In genomic region chr1:54960613-54961165, GRCm38 (mm10) we compare ENCODE assay signal across 27 mouse cellular contexts. TPM values are rescaled to one million over a fixed set of nuclear protein-coding genes. Genes with fewer than 3 reads are reported as not detected.
DNase-seq lines count a peak whose midpoint lies in the region; ATAC-seq lines count a peak whose summit lies in the region.
"Had no signal": no experiment of that assay in that cellular context is flagged by ENCODE, and none has a peak within 500 bp of the region (broad histone marks: within the 10 kb centered on the region; RNA-seq: fewer than 3 reads in every experiment).

No protein-coding gene starts in this region.

- H3K4me3 ChIP-seq in limb, embryonic 15.5 days = no peak overlapping the region
- H3K4me3 ChIP-seq: forebrain, embryonic 13.5 days; heart, embryonic 13.5 days; intestine, embryonic 15.5 days; left cerebral cortex, adult 2 months; liver, embryonic 12.5 days had no signal

- H3K4me1 ChIP-seq in limb, embryonic 15.5 days = peaks cover 5% of the 10 kb centered on the region; the same call in 1 of the 2 replicates
- H3K4me1 ChIP-seq: forebrain, embryonic 13.5 days; heart, embryonic 13.5 days; intestine, embryonic 15.5 days; liver, embryonic 12.5 days had no signal

- no peaks in the 10 kb centered on the region for H3K36me3 ChIP-seq in limb, embryonic 15.5 days
- H3K36me3 ChIP-seq: G1E; heart, embryonic 13.5 days; intestine, embryonic 15.5 days; liver, embryonic 12.5 days had no signal

- H3K27ac ChIP-seq in limb, embryonic 15.5 days = no peak overlapping the region
- H3K27ac ChIP-seq: forebrain, embryonic 13.5 days; heart, embryonic 13.5 days; hindbrain, embryonic 14.5 days; intestine, embryonic 15.5 days; left cerebral cortex, adult 2 months; liver, embryonic 12.5 days had no signal

- H3K9ac ChIP-seq in limb, embryonic 15.5 days = no peak overlapping the region
- H3K9ac ChIP-seq: forebrain, embryonic 13.5 days; heart, embryonic 13.5 days; hindbrain, embryonic 14.5 days; intestine, embryonic 15.5 days; liver, embryonic 12.5 days; lung, embryonic 14.5 days had no signal

- H3K27me3 ChIP-seq in limb, embryonic 15.5 days = no peaks in the 10 kb centered on the region
- H3K27me3 ChIP-seq: CH12.LX; forebrain, embryonic 13.5 days; heart, embryonic 13.5 days; intestine, embryonic 15.5 days; liver, embryonic 12.5 days had no signal

- peak; percentile 14 to 45 for DNase-seq in lung, adult 18-20 months
- no peak for DNase-seq in lung, postnatal 10 days
- DNase-seq in embryo, embryonic 10.5 days (ENCODE audit: low spot score) = peak; percentile 61
- DNase-seq in forelimb bud, embryonic 11.5 days (ENCODE audit: low read depth, low spot score) = peak; percentile 43
- no peak for DNase-seq in thymus, postnatal 25 days
- DNase-seq in gastrocnemius, adult 8-10 months (ENCODE audit: low spot score in 2 of 2) = no peak
- no peak for DNase-seq in c-Kit-positive CD71-positive TER-119-positive erythroid progenitor cells, embryonic 14.5 days (ENCODE audit: low spot score)
- DNase-seq: adrenal gland, adult 2 months; B cell, adult 2 months; cerebellum, adult 11-12 months; cerebellum, postnatal 10 days; gastrocnemius, postnatal 10 days; kidney, adult 9 months; kidney, postnatal 25 days; layer of hippocampus, adult 9-11 months; lung, embryonic 14.5 days; thymus, adult 2 months had no signal

- 0 out of 2 replicates have a peak, but pooled peaks have one; percentile 4 for ATAC-seq in limb, embryonic 15.5 days (ENCODE audit: insufficient number of reproducible peaks, low FRiP score, low TSS enrichment, low read depth)
- ATAC-seq: forebrain, embryonic 13.5 days; intestine, embryonic 15.5 days; liver, embryonic 12.5 days had no signal

- no peaks in the 10 kb centered on the region for H3K9me3 ChIP-seq in limb, embryonic 15.5 days
- H3K9me3 ChIP-seq: forebrain, embryonic 13.5 days; G1E; heart, embryonic 13.5 days; intestine, embryonic 15.5 days; liver, embryonic 12.5 days had no signal

- H3K4me2 ChIP-seq in limb, embryonic 15.5 days = no peak overlapping the region
- H3K4me2 ChIP-seq: forebrain, embryonic 13.5 days; heart, embryonic 13.5 days; hindbrain, embryonic 14.5 days; intestine, embryonic 15.5 days; liver, embryonic 12.5 days; lung, embryonic 14.5 days; midbrain, embryonic 11.5 days had no signal

- 43% methylated on average over 9 of the region's 9 CpGs for WGBS in limb, embryonic 15.5 days

RNA-seq across cellular contexts. Expression of gene Ankrd44, which starts 34.5 kb away (rescaled TPM):
- 19.1 and 20.2 TPM in 2 replicates for polyA plus RNA-seq in limb, embryonic 15.5 days (2015; fragmentation: Nextera tagmentation; extraction: Ambion mirVana)
- 1 to 10 TPM; 4.0 to 6.9 (median 5.7) TPM for total RNA-seq in gastrocnemius, adult 8-10 months (2022)

Comparison
In these comparisons a context has a peak if more than half of its experiments do, and no peak if none do; other contexts are left out.
1. DNase-seq: peak in lung, adult 18-20 months (2 of 2), embryo, embryonic 10.5 days (single experiment) and forelimb bud, embryonic 11.5 days (single experiment); none in lung, postnatal 10 days (single experiment), thymus, postnatal 25 days (single experiment), gastrocnemius, adult 8-10 months (0 of 2) and c-Kit-positive CD71-positive TER-119-positive erythroid progenitor cells, embryonic 14.5 days (single experiment).